Mouse (Mus musculus) left cerebral cortex, adult 2 months (tissue): Measurements from ENCODE around the gene Gm13420. TPM values are rescaled to one million over a fixed set of nuclear protein-coding genes. Genes with fewer than 3 reads are reported as not detected.
"Not testable (repeated sequence)": the region's sequence is repeated elsewhere in the genome, so short reads cannot be mapped to it uniquely, and the experiment has no call there.

ENCODE experiments used
- DNase-seq, 2 experiments: peaks; one replicate each; pipeline ENCODE4 v3.0.0; 2021 to 2022; ENCODE audit warnings: low spot score in 2 of 2, mixed read lengths in 1 of 2; ENCODE audit errors: extremely low spot score in 1 of 2
- H3K27ac ChIP-seq: fragments of 200-600 bp; 2 replicates; pipeline ENCODE4 v1.8.1; 2022
- H3K4me3 ChIP-seq: fragments of 200-600 bp; 2 replicates; pipeline ENCODE4 v1.8.1; 2022
- CTCF ChIP-seq: fragments of 200-600 bp; IDR thresholded peaks from 2 replicates; pipeline ENCODE4 v1.8.1; 2022; ENCODE audit warnings: antibody characterized with exemption, mild to moderate bottlenecking, moderate library complexity
- intact Hi-C: fragments of 180-260 bp; cut with DNase I; formaldehyde crosslinking; loops from one replicate; pipeline ENCODE4 v1.15.1; 2025
- long read RNA-seq, 2 experiments: library from polyadenylated mRNA; stranded (forward); transcript quantifications; one replicate each; pipeline ENCODE4 v2.0.0; 2021; ENCODE audit warnings: borderline mapping rate in 2 of 2
- total RNA-seq, 2 experiments: library from RNA; stranded (reverse); gene quantifications; 2 replicates each; pipeline ENCODE4 v1.2.3; 2021

Gene Gm13420
- total RNA-seq, result 1 to 10 TPM; 1.7 to 2.0 TPM
- long read RNA-seq, experiment 1, result 0 reads
- long read RNA-seq, experiment 2, result 0 reads

- H3K27ac ChIP-seq, result no peak within 1 kb of the TSS
- H3K4me3 ChIP-seq, result no peak within 1 kb of the TSS
- TF ChIP-seq CTCF, result no peak
- intact Hi-C loops, result no loop called here
- DNase-seq, result no peak
Measured at GRCm38 (mm10) chr2:29751497-29751896, at the start of gene Gm13420. Gm13420 (minus strand) TSS chr2:29751685.

- intact Hi-C loops, result no loop called here
- Histone ChIP-seq H3K27ac (no peak overlapping the region), H3K4me3 (no peak overlapping the region)
- TF ChIP-seq CTCF, result no peak
- no peak for DNase-seq
Measured at GRCm38 (mm10) chr2:29792772-29793487, 41.4 kb upstream of the Gm13420 start.

DNA sequence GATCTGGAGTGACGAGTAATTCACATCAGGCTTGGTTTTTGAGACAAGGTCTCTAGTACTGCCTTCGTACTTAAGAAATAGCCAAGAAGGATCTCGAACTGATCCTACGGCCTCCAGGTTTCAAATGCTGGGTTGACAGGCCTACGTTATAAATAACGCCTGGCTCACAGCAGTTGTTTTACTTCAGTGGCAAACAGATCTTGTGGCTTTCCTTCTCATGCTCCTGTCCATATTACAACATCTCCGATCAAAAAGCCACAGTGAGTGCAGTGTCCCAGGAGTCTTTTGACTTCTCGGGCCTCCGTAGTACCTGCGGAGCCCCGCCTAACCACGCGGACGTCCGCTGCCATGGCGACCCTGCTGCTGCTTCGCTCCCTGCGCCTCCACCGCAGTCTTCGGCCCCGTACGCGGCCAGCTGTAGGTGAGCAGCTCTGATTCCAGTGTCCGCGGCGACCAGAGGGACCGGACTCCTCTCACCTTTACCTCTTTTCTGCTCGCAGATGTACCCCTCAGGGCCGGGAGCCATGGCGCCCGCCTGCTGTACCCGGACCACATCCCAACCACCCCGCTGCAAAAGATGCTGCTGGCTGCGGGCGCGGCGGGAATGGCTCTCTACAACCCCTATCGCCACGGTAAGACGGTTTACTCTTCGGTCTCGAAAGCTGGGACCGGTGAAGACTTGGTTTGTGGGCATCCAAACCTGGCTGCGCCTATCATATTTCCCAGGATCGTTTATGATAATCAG is 36.6 kb upstream of the Gm13420 start, which contains the start of gene Trub2:
Gene Trub2, minus strand, starts transcription at position 566 of the 745 bp plus-strand sequence.
- DNase-seq, result peak; percentile 87 to 90
- H3K27ac ChIP-seq, result peak within 1 kb of the TSS; percentile 73
- intact Hi-C loops, result no loop called here
- H3K4me3 ChIP-seq, result peak within 1 kb of the TSS; percentile 93
- no peak for TF ChIP-seq CTCF

GRCm38 (mm10) chr2:29787104-29787917 is 35.8 kb upstream of the Gm13420 start, which contains the start of gene Coq4:
Coq4 (plus strand) TSS chr2:29787493.
- TF ChIP-seq CTCF, result no peak
- Histone ChIP-seq H3K27ac (peak within 1 kb of the TSS; percentile 73), H3K4me3 (peak within 1 kb of the TSS; percentile 93)
- peak; percentile 88 to 90 for DNase-seq
- intact Hi-C loops, result no loop called here

GRCm38 (mm10) chr2:29784290-29784689 is 32.8 kb upstream of the Gm13420 start:
- TF ChIP-seq CTCF, result no peak
- DNase-seq, result no peak
- intact Hi-C loops, result no loop called here
- H3K4me3 ChIP-seq, result no peak overlapping the region
- no peak overlapping the region for H3K27ac ChIP-seq

DNA sequence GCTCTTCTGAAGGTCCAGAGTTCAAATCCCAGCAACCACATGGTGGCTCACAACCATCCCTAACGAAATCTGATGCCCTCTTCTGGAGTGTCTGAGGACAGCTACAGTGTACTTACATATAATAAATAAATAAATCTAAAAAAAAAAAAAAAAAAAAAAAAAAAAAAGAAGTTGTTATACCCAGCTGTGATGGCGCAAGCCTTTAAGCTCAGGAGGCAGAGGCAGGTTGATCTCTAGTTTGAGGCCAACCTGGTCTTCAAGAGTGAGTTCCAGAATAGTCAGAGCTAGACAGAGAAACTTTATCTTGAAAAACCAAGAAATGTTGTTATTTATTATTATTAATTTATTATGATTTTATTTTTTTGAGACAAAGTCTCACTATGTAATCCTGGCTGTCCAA is 29.8 kb upstream of the Gm13420 start:
- DNase-seq, H3K27ac ChIP-seq, H3K4me3 ChIP-seq, intact Hi-C loops: not testable (repeated sequence)

- no peak overlapping the region for H3K27ac ChIP-seq
- no peak for TF ChIP-seq CTCF
- DNase-seq, result no peak
- intact Hi-C loops, result no loop called here
- no peak overlapping the region for H3K4me3 ChIP-seq
Measured at GRCm38 (mm10) chr2:29773323-29773722, 21.8 kb upstream of the Gm13420 start.

DNA sequence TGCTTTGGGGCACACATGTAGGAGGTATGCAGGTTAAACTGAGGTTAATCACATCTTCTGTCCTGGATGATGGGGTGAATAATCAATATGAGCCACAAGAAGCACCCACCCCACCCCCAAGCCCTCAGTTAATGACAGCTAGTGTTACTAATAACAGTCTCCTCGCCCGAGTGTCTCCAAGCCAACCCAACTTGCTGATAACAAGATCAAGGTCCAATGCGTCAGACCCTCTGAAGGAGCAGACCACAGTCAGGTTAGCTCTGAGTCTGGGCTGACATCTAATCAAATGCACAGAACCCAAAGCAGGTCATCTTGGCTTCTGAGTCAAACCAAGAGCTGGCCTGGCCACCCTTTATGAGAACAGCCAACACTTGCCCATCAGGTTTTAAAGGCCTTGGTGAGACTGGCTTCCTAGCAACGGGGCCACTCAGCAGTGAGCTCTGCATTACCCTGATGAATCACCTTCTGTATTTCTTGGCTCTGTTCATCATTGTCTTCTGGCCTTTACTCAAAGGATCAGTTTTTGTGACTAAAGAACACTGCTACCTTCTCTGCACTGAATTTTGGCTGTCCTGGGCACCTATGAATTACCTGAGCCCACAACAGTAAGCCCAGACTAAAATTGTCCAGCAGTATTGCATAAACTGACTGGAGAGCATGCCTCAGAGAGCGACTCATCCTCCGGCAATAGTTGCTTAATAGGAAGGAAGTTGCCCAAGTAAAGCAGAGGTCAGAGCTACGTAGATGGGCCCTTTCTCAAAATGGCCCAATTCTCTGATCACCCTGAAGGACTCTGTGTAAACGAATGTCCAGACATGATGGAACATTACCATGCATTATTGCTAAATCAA is 20.4 kb upstream of the Gm13420 start:
- intact Hi-C loops, result no loop called here
- no peak overlapping the region for H3K4me3 ChIP-seq
- TF ChIP-seq CTCF, result no peak
- DNase-seq, result no peak
- H3K27ac ChIP-seq, result no peak overlapping the region

GRCm38 (mm10) chr2:29770162-29770561 is 18.7 kb upstream of the Gm13420 start:
- DNase-seq, result no peak
- TF ChIP-seq CTCF, result peak; percentile 21
- no peak overlapping the region for H3K4me3 ChIP-seq
- intact Hi-C loops, result no loop called here
- H3K27ac ChIP-seq, result no peak overlapping the region

DNA sequence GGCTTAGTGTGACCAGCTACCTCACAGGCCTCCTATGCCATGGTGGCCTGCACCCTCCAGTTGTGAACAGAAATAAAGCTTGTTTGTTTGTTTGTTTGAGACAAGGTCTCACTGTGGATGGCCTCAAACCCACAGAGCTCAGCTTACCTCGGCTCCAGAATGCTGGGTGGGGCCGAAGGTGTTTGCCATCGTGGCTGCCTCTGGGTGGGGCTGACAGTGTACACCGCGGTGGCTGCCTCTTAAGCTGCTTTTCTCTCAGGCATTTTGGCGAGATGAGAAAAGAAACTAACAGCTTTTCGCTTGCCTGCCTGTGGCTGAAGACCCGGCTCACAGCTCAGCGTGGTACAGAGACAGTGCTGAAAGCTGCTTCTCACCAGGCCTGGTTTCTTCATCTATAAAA is 17.4 kb upstream of the Gm13420 start:
- intact Hi-C loops, result no loop called here
- DNase-seq, result no peak
- Histone ChIP-seq H3K27ac (no peak overlapping the region), H3K4me3 (no peak overlapping the region)
- no peak for TF ChIP-seq CTCF

DNA sequence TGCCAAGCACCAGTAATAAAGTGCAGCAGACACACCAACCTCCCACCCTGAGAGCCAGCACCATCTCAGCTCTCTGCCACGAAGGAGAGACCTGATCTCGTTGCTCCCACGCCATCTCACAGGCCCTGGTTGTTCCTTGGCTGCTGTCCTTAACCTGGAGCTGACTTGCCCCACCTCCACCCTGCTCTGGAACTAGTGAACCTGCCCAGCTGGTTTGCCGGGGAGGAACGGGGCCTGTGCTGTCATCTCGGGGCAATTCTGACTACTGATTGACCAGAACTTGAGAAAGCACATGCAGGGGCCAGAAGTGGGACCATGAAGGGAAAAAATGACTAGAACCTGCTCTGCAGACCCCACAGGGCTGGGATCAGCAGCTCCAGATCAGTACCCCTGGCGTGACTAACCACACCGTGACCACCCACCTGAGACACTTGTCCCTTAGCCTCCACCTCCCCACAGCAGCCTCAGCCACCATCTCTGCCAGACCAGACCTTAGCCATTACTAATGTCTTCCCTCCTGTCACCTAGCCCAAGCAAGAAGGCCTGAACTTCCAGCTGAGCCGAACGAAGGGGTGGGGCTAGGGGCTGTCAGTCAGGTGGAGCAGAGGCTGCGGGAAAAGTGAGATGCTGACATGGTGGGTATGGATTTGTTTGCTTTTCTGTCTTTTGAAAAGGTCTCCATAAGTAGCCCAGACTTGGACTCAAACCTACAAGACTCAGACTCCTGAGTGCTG is 16.7 kb upstream of the Gm13420 start:
- Histone ChIP-seq H3K27ac (no peak overlapping the region), H3K4me3 (no peak overlapping the region)
- no peak for TF ChIP-seq CTCF
- intact Hi-C loops, result no loop called here
- DNase-seq, result no peak
